In the genomic region with DNA sequence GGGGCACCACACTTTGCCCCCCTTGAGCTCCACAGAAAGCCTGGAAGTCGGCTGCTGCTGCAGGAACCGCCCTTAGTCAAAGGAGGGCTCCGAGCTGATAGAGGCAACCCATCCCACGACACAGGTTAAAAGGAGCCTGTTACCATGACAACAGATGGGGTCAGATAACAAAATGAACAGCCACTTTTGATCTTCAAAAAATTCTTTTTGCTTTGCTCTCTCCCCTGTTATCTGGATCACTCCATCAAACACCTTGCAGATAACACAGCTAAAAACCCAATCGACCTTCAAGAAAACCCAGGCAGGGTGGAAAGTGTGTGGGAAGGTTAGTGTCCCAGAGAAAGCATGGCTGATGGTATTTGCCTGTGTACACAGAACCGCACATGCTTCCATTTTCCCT, we compare ENCODE assay signal across 17 mouse cellular contexts. TPM values are rescaled to one million over a fixed set of nuclear protein-coding genes. Genes with fewer than 3 reads are reported as not detected.
"Had no signal": no experiment of that assay in that cellular context is flagged by ENCODE, and none has a peak within 500 bp of the region (broad histone marks: within the 10 kb centered on the region; RNA-seq: fewer than 3 reads in every experiment).

No protein-coding gene starts in this region.

- H3K4me2 ChIP-seq: liver, embryonic 11.5 days; liver, embryonic 15.5 days; neural tube, embryonic 15.5 days had no signal

- H3K9me3 ChIP-seq: limb, embryonic 10.5 days; liver, embryonic 15.5 days; neural tube, embryonic 15.5 days had no signal

- H3K4me1 ChIP-seq: liver, embryonic 15.5 days; megakaryocyte, embryonic 14.5 days; neural tube, embryonic 15.5 days had no signal

- H3K27me3 ChIP-seq: liver, embryonic 15.5 days; megakaryocyte, embryonic 14.5 days had no signal

- H3K27ac ChIP-seq: kidney, postnatal 0 days; layer of hippocampus, adult 2 months; limb, embryonic 10.5 days; liver, embryonic 15.5 days; macrophage; neural tube, embryonic 15.5 days had no signal

- DNase-seq: kidney, adult 9 months; kidney, postnatal 36 days; lung, adult 2 months; lung, postnatal 10 days; right cerebral cortex, adult 18-20 months; right cerebral cortex, postnatal 25 days; thymus, postnatal 36 days had no signal

- ATAC-seq: intestine, postnatal 0 days had no signal

- H3K9ac ChIP-seq: liver, embryonic 15.5 days; neural tube, embryonic 15.5 days had no signal

- H3K4me3 ChIP-seq: layer of hippocampus, adult 2 months; limb, embryonic 10.5 days; liver, embryonic 15.5 days; megakaryocyte, embryonic 14.5 days; myocyte; neural tube, embryonic 15.5 days had no signal

- H3K36me3 ChIP-seq: limb, embryonic 10.5 days; liver, embryonic 15.5 days; neural tube, embryonic 15.5 days had no signal

RNA-seq across cellular contexts. Expression of gene Irx2, which starts 52.1 kb away (rescaled TPM):
- polyA plus RNA-seq: liver, embryonic 15.5 days; macrophage had no signal
